Mouse (Mus musculus): ENCODE measurements around the gene Nhlrc4.
A peak's percentile ranks its signal among the peaks of the same experiment; 100 is the strongest.

GRCm38 (mm10) chr17:25985306-25986294, 40.8 kb upstream of the Nhlrc4 start, which contains the start of gene Capn15:
- TF ChIP-seq CTCF (IDR thresholded peaks at IDR 0.05) (peak; percentile 16; the same call in 1 of the 2 replicates), EP300 (IDR thresholded peaks at IDR 0.05) (no peak)
